Mouse (Mus musculus) spleen, adult 2 months (tissue): ENCODE data around the gene Mars. TPM values are rescaled to one million over a fixed set of nuclear protein-coding genes. Genes with fewer than 3 reads are reported as not detected.

Experiments
- DNase-seq, 2 experiments: peaks; one replicate each; pipeline versions ENCODE4 v3.0.0 to v3.0.0-alpha.2; 2012 to 2021; ENCODE audit warnings: low spot score in 2 of 2, low read depth in 1 of 2
- H3K27ac ChIP-seq: fragments of 200-500 bp; 2 replicates; pipeline ENCODE4 v1.5.1; 2012; ENCODE audit warnings: low read length, inconsistent platforms; ENCODE audit not compliant: insufficient read depth
- H3K27me3 ChIP-seq: fragments of 200-500 bp; 2 replicates; pipeline ENCODE4 v1.6.1; 2012; ENCODE audit warnings: mild to moderate bottlenecking, moderate library complexity, low read length, inconsistent platforms; ENCODE audit not compliant: control insufficient read depth, insufficient read depth
- H3K36me3 ChIP-seq: fragments of 200-500 bp; 2 replicates; pipeline ENCODE4 v1.6.1; 2012; ENCODE audit warnings: mild to moderate bottlenecking, low read length, inconsistent platforms; ENCODE audit not compliant: control insufficient read depth, insufficient read depth
- H3K4me1 ChIP-seq: fragments of 200-500 bp; 2 replicates; pipeline ENCODE4 v1.6.1; 2011; ENCODE audit warnings: inconsistent platforms; ENCODE audit not compliant: control insufficient read depth, insufficient read depth, insufficient read length
- H3K4me3 ChIP-seq: fragments of 200-500 bp; 2 replicates; pipeline ENCODE4 v1.5.1; 2011; ENCODE audit warnings: mild to moderate bottlenecking, inconsistent platforms; ENCODE audit not compliant: insufficient read depth, insufficient read length; ENCODE audit errors: extremely low read depth
- CTCF ChIP-seq: fragments of 200-500 bp; IDR thresholded peaks from 2 replicates; pipeline ENCODE4 v1.5.1; 2011; ENCODE audit warnings: mild to moderate bottlenecking, inconsistent platforms; ENCODE audit not compliant: insufficient read depth, insufficient read length, insufficient replicate concordance; ENCODE audit errors: extremely low read depth
- POLR2A ChIP-seq: fragments of 200-500 bp; IDR thresholded peaks from 2 replicates; pipeline ENCODE4 v1.6.1; 2011; ENCODE audit warnings: low read depth, low read length, inconsistent platforms
- WGBS: fragments of 180-500 bp; shearing (Covaris S2); methylation state at CpG from one replicate; pipeline ENCODE4 v1.1.7; 2018; 5-methylcytosine and 5-hydroxymethylcytosine counted together
- polyA plus RNA-seq: library from polyadenylated mRNA; depleted of rRNA; stranded (reverse); fragments of >200 nt; gene quantifications from 2 replicates; pipeline ENCODE4 v1.2.3, GENCODE M21; 2012

The Mars gene
- polyA plus RNA-seq, 1 experiment, result 33.2 TPM

DNA sequence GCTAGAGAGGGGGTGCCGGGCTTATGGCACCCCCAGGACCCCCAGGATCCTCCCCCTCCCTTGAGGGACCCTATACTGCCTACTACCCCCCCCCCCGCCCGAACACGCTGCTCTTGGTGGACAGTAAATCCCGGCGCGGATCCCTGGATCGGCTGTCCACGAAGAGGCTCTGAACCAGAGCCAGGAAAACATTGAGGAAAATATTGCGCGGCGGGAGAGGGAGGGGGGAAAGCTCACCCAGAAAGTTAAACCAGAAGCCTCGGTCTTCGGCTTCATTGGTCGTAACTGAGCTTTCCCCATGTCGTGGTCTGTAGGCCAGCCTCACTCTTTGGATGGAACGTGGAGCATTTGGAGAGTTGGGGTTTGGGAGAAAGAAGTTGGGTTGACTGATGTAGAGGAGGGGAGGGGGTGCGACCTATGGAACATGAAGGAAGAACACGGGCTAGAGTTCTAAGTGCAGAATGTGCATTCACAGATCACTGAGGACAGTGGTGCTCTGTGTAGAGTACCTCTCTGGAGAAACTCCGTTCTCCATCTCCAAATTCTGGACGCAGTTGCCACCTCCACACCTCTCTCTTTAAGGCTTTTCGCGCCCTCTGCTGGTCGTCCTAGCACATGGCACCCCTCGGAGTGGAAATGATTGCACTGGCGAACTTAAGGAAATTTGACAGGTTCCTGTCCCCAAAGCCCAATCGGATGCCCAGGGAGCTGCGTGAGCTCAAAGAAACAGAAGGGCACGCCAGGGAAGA, 30.5 kb upstream of the Mars start, which contains the start of gene Gli1:
TSS of gene Gli1 (minus strand) at position 84 of the 749 bp plus-strand sequence.
- peaks cover 19% of the 10 kb centered on the region for H3K27me3 ChIP-seq
- no peak for TF ChIP-seq POLR2A
- peak; percentile 92; the same call in 1 of the 2 replicates for TF ChIP-seq CTCF
- no peak within 1 kb of the TSS for H3K4me3 ChIP-seq
- 1% methylated on average over 29 of the region's 29 CpGs for WGBS
- H3K27ac ChIP-seq, result no peak within 1 kb of the TSS
- peak; percentile 58 to 77 for DNase-seq
- no peaks in the 10 kb centered on the region for H3K36me3 ChIP-seq
- no peaks in the 10 kb centered on the region; the same call in 1 of the 2 replicates for H3K4me1 ChIP-seq

DNA sequence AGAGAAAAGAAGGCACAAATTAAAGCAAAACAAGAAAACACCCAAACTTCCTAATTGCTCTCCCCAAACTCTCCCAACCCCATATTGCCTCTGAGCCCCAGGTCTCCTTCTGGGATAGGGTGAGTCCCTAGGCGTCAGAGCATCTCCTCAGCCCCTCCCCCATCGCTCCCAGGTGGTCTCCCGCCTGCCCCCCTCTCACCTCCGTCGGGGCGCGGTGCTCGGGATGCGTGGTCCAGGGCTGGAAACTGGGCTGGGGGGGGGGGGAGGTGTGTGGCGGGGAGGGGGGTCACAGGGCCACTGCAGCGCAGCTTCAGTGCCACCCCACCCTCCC, 29.7 kb upstream of the Mars start:
- peaks cover 19% of the 10 kb centered on the region for H3K27me3 ChIP-seq
- 3% methylated on average over 7 of the region's 11 CpGs for WGBS
- no peaks in the 10 kb centered on the region for H3K36me3 ChIP-seq
- no peak for TF ChIP-seq CTCF
- no peak for TF ChIP-seq POLR2A
- no peak overlapping the region for H3K27ac ChIP-seq
- no peak overlapping the region for H3K4me3 ChIP-seq
- no peak for DNase-seq
- no peaks in the 10 kb centered on the region; the same call in 1 of the 2 replicates for H3K4me1 ChIP-seq

DNA sequence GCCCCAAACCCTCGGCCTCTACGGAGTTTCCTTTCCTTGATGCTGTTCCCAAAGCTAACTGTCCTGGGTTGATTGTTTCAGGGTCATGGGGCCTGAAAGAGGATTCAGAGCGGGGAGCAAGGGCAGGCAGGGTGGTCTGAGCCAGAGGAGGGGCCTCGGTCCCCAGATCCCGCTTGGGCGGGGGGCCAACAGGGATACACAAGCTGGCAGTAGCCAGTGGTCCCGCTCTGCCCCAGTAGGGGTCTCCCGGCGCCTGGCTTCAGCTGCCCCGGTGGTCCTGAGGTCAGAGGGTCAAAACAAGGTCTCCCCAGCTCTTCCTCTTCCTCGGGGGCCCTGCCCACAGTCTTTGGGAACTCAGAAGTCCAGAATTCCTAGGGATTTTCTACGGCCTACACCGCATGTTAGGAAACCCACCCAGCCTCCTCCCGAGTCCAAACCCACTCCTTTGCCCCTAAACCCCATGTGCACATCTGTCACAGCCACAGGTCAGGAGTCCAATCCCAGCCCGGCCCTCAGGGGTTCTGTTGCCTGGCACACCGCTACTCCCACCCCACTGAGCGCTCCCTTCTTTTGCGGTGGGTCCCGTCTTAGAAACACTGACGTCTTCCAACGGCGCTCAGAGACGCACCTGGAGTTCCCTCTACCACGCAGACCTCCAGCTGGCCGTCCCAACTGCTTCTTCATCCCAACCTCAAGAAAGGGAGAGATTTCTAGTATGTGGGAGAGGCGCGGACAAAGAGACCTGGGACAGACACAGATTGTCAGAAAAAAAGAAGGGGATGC, 29.2 kb upstream of the Mars start:
- 5% methylated on average over 27 of the region's 27 CpGs for WGBS
- no peak overlapping the region for H3K27ac ChIP-seq
- no peaks in the 10 kb centered on the region for H3K36me3 ChIP-seq
- no peak overlapping the region for H3K4me3 ChIP-seq
- H3K27me3 ChIP-seq, result peaks cover 19% of the 10 kb centered on the region
- no peak for DNase-seq
- TF ChIP-seq POLR2A (no peak), CTCF (no peak)
- H3K4me1 ChIP-seq, result no peaks in the 10 kb centered on the region; the same call in 1 of the 2 replicates

DNA sequence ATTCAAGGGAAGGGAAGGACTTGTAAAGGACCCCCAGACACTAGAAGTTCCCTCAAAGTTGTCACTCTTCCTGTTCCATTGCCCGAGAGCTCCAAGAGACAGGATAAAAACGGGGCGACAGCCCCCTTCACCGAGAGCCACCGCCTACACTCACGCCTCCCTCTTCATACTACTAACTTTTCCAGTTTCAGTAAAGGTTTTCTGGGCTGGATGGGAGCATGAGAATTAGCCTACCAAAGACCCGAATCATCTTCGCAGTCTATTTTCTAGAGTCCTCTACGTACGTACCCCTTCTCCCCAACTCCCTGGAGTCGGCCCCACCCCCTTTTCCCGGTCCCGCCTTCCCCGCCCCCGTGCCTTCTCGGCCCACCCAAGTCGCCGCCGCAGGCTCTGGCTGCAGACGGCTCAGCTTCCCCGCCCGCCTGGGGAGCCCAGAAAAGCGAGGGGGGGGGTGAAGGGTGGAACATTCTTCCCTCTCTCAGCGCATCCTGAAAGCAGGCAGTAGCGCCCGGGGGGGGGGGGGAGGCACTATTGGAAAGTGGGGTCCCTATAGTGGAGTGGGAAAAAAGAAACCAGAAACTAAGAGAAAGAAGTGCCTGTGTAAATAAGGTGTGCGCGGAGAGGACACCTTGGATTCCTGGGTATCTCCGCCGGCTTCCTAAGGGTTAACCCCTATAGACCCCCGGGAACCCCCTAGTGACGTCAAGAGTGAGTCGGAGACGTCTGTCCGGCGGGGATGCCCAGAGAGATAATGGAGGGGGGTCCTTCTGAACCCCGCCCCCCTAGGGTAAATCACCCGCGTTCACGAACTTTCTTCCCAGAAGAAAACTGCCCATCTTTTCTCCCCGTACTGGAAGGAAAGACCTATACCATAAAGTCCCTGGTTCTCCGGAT, 28.3 kb upstream of the Mars start:
- WGBS, result 1% methylated on average over 42 of the region's 42 CpGs
- Histone ChIP-seq H3K27me3 (peaks cover 19% of the 10 kb centered on the region), H3K4me1 (no peaks in the 10 kb centered on the region; the same call in 1 of the 2 replicates), H3K36me3 (no peaks in the 10 kb centered on the region), H3K27ac (no peak overlapping the region), H3K4me3 (peak overlapping the region; percentile 38)
- DNase-seq, result no peak
- TF ChIP-seq CTCF (no peak), POLR2A (no peak)

DNA sequence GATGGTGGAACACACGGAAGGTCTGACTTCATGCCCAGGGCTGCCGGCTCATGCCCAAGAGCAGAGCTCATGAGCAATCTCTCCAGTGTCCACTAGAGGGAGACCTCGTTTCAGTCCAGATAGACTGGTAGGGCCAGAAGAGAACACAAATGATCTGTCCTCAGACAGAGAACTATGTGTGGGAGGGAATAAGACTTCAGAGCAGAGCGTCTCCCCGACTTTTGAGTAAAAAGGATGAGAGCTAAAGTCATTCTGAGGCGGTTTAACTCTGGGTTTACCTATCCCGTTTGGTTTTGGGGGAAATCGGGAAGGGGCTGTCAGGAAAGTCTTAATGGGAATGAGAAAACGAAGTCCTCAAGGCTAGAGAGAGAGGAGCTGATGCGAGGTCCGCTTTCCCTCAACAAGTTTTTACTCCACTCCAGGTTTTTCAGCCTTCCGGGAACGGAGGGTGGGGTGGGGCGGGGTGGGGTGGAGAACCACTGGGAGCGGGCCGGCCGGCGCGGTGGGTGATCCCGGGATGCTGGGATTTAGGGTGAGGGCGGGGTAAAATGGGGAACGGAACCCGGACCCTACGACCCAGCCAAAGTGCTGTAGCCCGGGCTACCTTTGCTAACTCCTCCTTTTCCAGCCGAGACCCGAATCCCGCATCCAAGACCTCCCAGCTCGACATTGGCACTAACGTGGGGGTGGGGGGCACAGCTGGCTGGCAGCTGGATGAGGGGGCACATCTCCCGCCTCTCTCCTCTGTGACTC, 27.5 kb upstream of the Mars start:
- Histone ChIP-seq H3K4me1 (no peaks in the 10 kb centered on the region; the same call in 1 of the 2 replicates), H3K4me3 (peak overlapping the region; percentile 38), H3K36me3 (no peaks in the 10 kb centered on the region), H3K27ac (no peak overlapping the region), H3K27me3 (peaks cover 19% of the 10 kb centered on the region)
- DNase-seq, result peak; percentile 83 to 85
- 2% methylated on average over 31 of the region's 31 CpGs for WGBS
- TF ChIP-seq CTCF (peak; percentile 71; the same call in 1 of the 2 replicates), POLR2A (no peak)

DNA sequence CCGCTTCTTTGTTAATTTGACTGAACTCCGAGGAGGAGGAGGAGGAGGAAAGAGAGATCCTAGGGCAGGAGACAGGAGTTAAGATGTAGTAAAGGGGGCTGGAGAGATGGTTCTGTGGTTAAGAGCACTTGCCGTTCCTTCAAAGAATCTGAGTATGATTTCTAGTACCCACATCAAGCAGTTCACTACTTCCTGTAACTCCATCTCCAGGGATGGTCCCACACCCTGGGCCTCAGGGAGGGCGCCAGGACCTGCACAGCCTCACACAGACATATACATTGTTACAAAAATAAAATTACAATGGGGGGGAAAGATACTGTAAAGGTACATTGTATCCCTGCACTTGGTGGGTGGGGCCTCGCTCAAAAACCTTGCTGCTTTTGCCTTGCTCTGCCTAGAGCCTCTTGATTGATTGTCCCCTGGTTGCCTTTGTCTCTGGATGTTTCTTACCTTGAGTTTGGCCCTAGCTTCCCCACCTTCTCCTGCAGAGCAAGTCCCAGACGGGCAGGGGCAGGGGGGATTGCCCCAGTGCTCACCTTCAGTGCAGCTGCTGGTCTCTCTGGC, 26.0 kb upstream of the Mars start:
- no peaks in the 10 kb centered on the region; the same call in 1 of the 2 replicates for H3K4me1 ChIP-seq
- TF ChIP-seq POLR2A (no peak), CTCF (no peak)
- DNase-seq, result no peak
- 43% methylated on average over 6 of the region's 6 CpGs for WGBS
- H3K27ac ChIP-seq, result no peak overlapping the region
- no peak overlapping the region for H3K4me3 ChIP-seq
- H3K36me3 ChIP-seq, result no peaks in the 10 kb centered on the region
- H3K27me3 ChIP-seq, result peaks cover 19% of the 10 kb centered on the region
